Mouse (Mus musculus) hindbrain, embryonic 16.5 days (tissue): ENCODE measurements at regions not wholly inside any gene's neighbourhood (a gene's known extent, or its start where the extent isn't known, plus 50 kb on each side); places are given as distances from the start of the nearest gene placed in this dataset.

ENCODE experiments used
- ATAC-seq: fragments of 200-750 bp; cut with Nextera tagmentation; 2 replicates; pipeline ENCODE4 v1.8.0; 2017; ENCODE audit warnings: moderate TSS enrichment, moderate library complexity
- H3K27ac ChIP-seq: fragments of 300-500 bp; sonication (generic); 2 replicates; pipeline ENCODE4 v1.5.1; 2014; ENCODE audit warnings: low read depth, mild to moderate bottlenecking, control low read depth, low read length, moderate library complexity
- H3K27me3 ChIP-seq: fragments of 300-500 bp; sonication (generic); replicated peaks from 2 replicates; pipeline ENCODE4 v1.6.1; 2014; ENCODE audit warnings: low read length; ENCODE audit not compliant: control insufficient read depth, insufficient read depth
- H3K36me3 ChIP-seq: fragments of 300-500 bp; sonication (generic); 2 replicates; pipeline ENCODE4 v1.6.1; 2014; ENCODE audit warnings: mild to moderate bottlenecking, low read length, moderate library complexity, mixed read lengths; ENCODE audit not compliant: control insufficient read depth, insufficient read depth
- H3K4me1 ChIP-seq: fragments of 300-500 bp; sonication (generic); 2 replicates; pipeline ENCODE4 v1.6.1; 2014; ENCODE audit warnings: low read depth, low read length; ENCODE audit not compliant: control insufficient read depth, insufficient read depth
- H3K4me2 ChIP-seq: fragments of 300-500 bp; sonication (generic); 2 replicates; pipeline ENCODE4 v1.6.1; 2014; ENCODE audit warnings: mild to moderate bottlenecking, low read length, control low read depth, moderate library complexity
- H3K4me3 ChIP-seq: fragments of 300-500 bp; sonication (generic); 2 replicates; pipeline ENCODE4 v1.5.1; 2014; ENCODE audit warnings: mild to moderate bottlenecking, low read length, control low read depth, moderate library complexity
- H3K9ac ChIP-seq: fragments of 300-500 bp; sonication (generic); 2 replicates; pipeline ENCODE4 v1.6.1; 2014; ENCODE audit warnings: low read depth, mild to moderate bottlenecking, control low read depth, low read length, moderate library complexity
- H3K9me3 ChIP-seq: fragments of 300-500 bp; sonication (generic); 2 replicates; pipeline ENCODE4 v1.6.1; 2014; ENCODE audit warnings: mild to moderate bottlenecking, low read length, moderate library complexity; ENCODE audit not compliant: control insufficient read depth
- WGBS: fragments of 180-500 bp; shearing (Covaris S2); extraction: QIAGEN DNeasy Blood & Tissue Kit; methylation state at CpG from one replicate; pipeline ENCODE4 v1.1.7; 2014; 5-methylcytosine and 5-hydroxymethylcytosine counted together

DNA sequence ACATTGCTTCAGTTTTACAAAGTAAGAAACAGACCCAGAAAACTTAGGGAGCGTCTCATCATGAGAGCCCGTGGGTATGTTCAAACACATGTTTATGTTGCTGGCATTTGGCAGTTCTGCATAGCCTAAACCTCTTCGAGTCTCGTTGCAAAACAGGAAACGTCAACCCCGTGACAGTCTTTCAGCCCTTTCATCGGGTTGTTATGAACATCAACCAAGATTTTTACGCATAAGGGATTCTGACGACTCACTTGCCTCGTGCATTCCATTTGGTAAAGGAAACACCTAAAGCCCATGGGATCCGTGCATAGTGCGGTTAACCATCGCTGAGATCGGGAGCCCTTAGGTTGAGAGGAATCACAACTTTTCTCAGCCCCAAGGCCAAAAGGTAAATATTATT is 115.7 kb downstream of the Gpam start:
- Histone ChIP-seq H3K4me3 (no peak overlapping the region), H3K27ac (no peak overlapping the region), H3K4me1 (no peaks in the 10 kb centered on the region), H3K4me2 (no peak overlapping the region), H3K9ac (no peak overlapping the region), H3K27me3 (no peaks in the 10 kb centered on the region), H3K36me3 (no peaks in the 10 kb centered on the region), H3K9me3 (0 out of 2 replicates have a peak, but pooled peaks cover 2% of the 10 kb centered on the region)
- 89% methylated on average over 14 of the region's 14 CpGs for WGBS
- no peak for ATAC-seq

DNA sequence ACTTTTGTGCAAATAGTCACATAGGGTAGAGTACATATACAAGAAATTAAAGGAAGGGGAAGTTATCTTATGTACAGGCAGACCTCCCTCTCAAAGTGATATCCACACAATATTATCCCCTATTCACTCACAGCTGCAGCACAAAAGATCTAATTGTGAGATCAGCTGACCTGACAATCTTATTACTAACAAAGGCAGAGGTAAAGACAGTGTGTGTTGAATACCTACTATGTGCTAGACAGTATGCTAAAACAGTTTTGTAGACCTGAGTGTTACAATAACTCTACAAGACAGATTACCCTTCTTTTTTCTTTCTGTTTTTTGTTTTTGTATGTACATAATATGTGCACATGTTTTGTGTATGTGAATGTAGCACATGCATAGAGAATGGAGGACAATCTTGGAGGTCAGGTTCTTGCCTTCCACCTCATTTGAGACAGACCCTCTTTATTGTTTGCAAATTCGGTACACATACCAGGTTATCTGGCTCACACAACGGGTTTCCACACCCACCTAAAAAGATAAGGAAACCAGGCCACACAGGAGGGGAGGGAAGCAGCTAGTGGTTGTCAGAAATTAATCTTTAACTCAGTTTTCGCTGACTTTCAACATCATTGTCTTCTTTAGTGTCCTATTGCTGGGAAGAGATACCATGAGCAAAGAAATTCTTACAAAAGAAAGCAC is 118.4 kb downstream of the Gpam start:
- H3K4me2 ChIP-seq: no peak overlapping the region
- H3K27me3 ChIP-seq: no peaks in the 10 kb centered on the region
- no peak overlapping the region for H3K4me3 ChIP-seq
- peaks cover 6% of the 10 kb centered on the region; the same call in 1 of the 2 replicates for H3K9me3 ChIP-seq
- no peak for ATAC-seq
- H3K36me3 ChIP-seq: no peaks in the 10 kb centered on the region
- H3K4me1 ChIP-seq: no peaks in the 10 kb centered on the region
- WGBS: 79% methylated on average over 3 of the region's 3 CpGs
- no peak overlapping the region for H3K9ac ChIP-seq
- no peak overlapping the region for H3K27ac ChIP-seq

DNA sequence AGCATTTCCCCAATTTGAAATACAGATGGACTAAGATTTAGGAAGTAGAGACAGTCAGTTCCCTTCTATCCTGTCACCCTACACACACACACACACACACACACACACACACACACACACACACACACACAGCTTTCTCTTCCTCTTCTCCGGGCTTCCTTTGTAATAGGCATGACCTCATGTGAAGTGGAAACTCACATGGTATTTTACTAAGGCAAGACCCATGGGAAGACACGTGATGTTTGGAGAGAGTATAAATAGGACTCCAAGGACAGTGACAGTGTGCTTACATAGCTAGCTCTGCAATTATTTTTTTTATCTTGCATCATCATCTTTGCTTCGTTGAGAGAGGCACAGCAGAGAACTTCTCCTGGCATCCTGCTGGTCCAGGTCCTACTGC is 137.1 kb downstream of the Gpam start:
- Histone ChIP-seq H3K4me2 (no peak overlapping the region), H3K27ac (no peak overlapping the region), H3K4me1 (no peaks in the 10 kb centered on the region), H3K36me3 (no peaks in the 10 kb centered on the region), H3K27me3 (no peaks in the 10 kb centered on the region), H3K9ac (no peak overlapping the region), H3K9me3 (no peaks in the 10 kb centered on the region), H3K4me3 (no peak overlapping the region)
- ATAC-seq: no peak
- 81% methylated on average over 3 of the region's 3 CpGs for WGBS

DNA sequence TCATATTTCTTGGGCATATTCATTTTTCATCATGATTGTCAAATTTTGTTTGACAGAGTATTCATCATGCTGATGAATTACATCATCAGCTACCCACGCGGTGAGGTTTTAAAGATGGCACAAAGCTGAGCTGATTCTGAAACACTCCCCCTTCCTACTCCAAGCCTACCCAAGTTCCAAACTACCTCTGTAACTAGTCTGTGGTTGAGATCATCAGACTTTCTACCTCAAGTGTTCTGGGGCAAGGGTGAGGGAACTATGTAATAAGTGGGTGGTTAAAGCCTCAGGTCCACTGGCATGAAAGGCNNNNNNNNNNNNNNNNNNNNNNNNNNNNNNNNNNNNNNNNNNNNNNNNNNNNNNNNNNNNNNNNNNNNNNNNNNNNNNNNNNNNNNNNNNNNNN is 142.5 kb downstream of the Gpam start:
- no peaks in the 10 kb centered on the region for H3K36me3 ChIP-seq
- H3K9me3 ChIP-seq: no peaks in the 10 kb centered on the region
- no peak overlapping the region for H3K27ac ChIP-seq
- no peaks in the 10 kb centered on the region for H3K27me3 ChIP-seq
- H3K4me1 ChIP-seq: no peaks in the 10 kb centered on the region
- 90% methylated on average over 2 of the region's 2 CpGs for WGBS
- H3K4me3 ChIP-seq: no peak overlapping the region
- no peak for ATAC-seq
- H3K4me2 ChIP-seq: no peak overlapping the region
- no peak overlapping the region for H3K9ac ChIP-seq

DNA sequence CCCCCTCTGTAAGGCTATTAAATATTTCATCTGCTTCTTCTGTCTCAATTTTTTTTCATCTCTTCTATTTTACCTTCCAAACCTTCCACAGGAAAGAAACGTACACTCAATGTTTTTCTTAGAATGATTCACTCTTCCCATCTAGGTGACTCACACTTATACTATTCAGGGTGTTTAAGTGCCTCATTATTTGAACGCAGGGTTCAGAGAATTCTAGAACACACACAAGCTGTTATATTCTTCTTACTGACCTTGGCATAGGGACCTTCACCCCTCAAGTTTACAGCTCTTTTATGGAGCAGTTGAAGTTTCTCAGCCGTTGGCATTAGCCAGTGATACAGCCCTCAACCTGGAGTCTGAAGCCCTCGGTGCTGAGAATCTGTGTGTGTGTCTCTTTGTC is 144.2 kb downstream of the Gpam start:
- no peak for ATAC-seq
- H3K27me3 ChIP-seq: no peaks in the 10 kb centered on the region

DNA sequence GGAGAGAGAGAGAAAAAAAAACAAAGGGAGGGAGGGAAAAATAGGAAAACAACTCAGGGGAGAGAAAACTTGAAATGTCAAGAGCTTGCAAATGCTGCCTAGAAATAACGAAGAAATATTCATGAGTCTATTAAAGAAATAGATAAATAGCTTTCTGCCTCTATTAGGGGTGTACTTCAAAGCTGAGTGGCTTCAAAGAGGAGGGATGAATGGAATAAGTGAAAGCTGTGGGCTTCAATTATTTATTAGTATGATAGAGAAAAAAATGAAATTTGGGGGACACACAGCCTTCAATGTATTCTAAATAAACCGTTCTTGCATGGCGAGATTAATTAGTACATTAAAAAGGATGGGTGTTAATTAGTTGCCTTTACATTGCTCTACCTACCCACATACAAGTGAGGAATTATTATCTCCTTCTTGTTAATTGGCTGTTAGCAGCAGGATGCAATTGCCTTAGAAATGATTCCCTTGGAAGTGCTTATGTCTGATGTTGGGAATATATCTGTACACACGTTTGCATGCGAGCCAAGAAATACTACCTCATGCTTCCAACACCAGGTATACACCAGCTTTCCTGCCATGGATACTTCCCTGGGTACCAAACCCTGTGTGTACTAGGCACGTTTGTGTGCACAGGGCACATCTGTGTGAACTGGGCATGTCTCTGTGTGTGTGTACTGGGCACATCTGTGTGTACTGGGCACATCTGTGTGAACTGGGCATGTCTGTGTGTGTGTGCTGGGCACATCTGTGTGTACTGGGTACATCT is 155.4 kb downstream of the Gpam start:
- ATAC-seq: no peak
- no peaks in the 10 kb centered on the region for H3K27me3 ChIP-seq
- H3K4me1 ChIP-seq: no peaks in the 10 kb centered on the region
- no peak overlapping the region for H3K4me3 ChIP-seq
- no peak overlapping the region for H3K4me2 ChIP-seq
- no peak overlapping the region for H3K9ac ChIP-seq
- H3K9me3 ChIP-seq: no peaks in the 10 kb centered on the region
- H3K36me3 ChIP-seq: no peaks in the 10 kb centered on the region
- H3K27ac ChIP-seq: no peak overlapping the region
- WGBS: 64% methylated on average over 6 of the region's 6 CpGs

More for the DNA sequence above, 144.2 kb downstream of the Gpam start:
- Histone ChIP-seq H3K9ac (no peak overlapping the region), H3K4me1 (no peaks in the 10 kb centered on the region), H3K9me3 (no peaks in the 10 kb centered on the region), H3K4me3 (no peak overlapping the region), H3K36me3 (no peaks in the 10 kb centered on the region), H3K27ac (no peak overlapping the region), H3K4me2 (no peak overlapping the region)
- WGBS: 75% methylated on average over 4 of the region's 4 CpGs

DNA sequence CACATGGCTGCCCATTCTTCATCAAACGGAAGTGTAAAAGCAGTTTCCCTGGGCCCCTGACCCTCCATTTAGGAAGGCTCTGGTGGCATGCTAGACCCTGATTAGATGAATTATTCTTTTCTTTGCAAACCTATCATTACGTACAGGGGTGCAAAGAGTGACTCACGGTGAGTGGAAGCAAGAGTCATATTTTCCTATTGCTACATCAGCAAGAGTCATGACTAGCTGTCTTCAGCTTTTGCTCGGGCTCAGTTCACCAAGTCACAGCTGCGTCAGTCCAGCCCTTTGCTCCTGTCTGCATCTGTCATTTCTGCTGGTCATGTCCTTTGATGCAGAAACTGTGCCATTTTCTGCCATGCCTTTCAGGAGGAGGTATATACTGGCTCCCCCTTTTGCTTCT is 168.7 kb downstream of the Gpam start:
- H3K9ac ChIP-seq: no peak overlapping the region
- H3K4me2 ChIP-seq: no peak overlapping the region
- no peak for ATAC-seq
- H3K27me3 ChIP-seq: no peaks in the 10 kb centered on the region
- no peaks in the 10 kb centered on the region for H3K9me3 ChIP-seq
- no peaks in the 10 kb centered on the region for H3K4me1 ChIP-seq
- no peaks in the 10 kb centered on the region for H3K36me3 ChIP-seq
- H3K27ac ChIP-seq: no peak overlapping the region
- 84% methylated on average over 5 of the region's 5 CpGs for WGBS
- H3K4me3 ChIP-seq: no peak overlapping the region

DNA sequence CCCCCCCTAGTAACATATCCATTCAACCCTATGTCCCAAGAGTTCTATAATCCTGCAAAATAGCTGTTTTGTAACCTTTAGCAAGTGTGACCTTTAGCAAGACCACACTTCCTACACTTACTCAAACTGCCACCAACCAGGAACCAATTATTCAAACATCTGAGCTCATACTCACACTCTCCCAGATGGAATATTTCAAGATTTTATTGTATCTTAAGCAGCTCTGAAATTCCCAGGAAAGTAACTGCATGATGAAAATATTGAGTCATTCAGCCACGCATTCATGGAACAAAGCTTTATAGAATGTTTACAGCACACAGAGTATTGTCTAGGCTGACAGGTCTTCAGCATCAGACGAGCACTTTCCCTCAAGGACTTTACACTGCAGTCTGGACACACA is 171.9 kb downstream of the Gpam start:
- no peak overlapping the region for H3K27ac ChIP-seq
- WGBS: 45% methylated on average over 2 of the region's 2 CpGs
- no peak for ATAC-seq
- H3K4me3 ChIP-seq: no peak overlapping the region
- H3K36me3 ChIP-seq: no peaks in the 10 kb centered on the region
- no peaks in the 10 kb centered on the region for H3K4me1 ChIP-seq
- H3K27me3 ChIP-seq: no peaks in the 10 kb centered on the region
- H3K4me2 ChIP-seq: no peak overlapping the region
- H3K9ac ChIP-seq: no peak overlapping the region
- no peaks in the 10 kb centered on the region for H3K9me3 ChIP-seq

DNA sequence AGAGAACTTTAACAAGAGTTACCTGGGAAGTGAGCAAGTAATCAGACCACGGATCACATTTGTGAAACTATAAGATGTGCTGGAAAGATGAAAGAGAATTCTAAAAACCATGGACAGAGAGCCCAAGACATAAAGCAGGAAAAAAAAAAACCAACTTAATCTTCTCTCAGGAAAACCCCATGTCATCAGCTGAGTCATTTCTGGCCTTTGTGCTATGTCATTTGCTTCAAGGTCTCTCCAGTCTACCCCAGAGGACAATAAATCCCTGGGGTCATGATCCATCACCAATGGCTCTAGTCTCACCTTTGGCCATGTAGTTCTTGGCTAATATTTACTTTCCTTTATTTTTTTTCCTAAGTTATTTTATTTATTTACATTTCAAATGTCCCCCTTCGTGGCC is 174.5 kb downstream of the Gpam start:
- no peak overlapping the region for H3K4me3 ChIP-seq
- H3K9ac ChIP-seq: no peak overlapping the region
- H3K4me1 ChIP-seq: peaks cover 4% of the 10 kb centered on the region
- no peak overlapping the region for H3K27ac ChIP-seq
- H3K9me3 ChIP-seq: no peaks in the 10 kb centered on the region
- no peaks in the 10 kb centered on the region for H3K27me3 ChIP-seq
- H3K4me2 ChIP-seq: no peak overlapping the region
- WGBS: 83% methylated on average over 2 of the region's 2 CpGs
- no peak for ATAC-seq
- no peaks in the 10 kb centered on the region for H3K36me3 ChIP-seq
